Mouse (Mus musculus) myocyte (in vitro differentiated cells): ENCODE measurements around the gene Arid1b. TPM values are rescaled to one million over a fixed set of nuclear protein-coding genes. Genes with fewer than 3 reads are reported as not detected.

Experiments
- H3K27me3 ChIP-seq: one replicate; pipeline ENCODE4 v1.6.1; 2011; ENCODE audit not compliant: control insufficient read depth, insufficient read depth, insufficient read length
- H3K36me3 ChIP-seq: one replicate; pipeline ENCODE4 v1.6.1; 2011; ENCODE audit not compliant: control insufficient read depth, insufficient read depth
- H3K4me2 ChIP-seq: one replicate; pipeline ENCODE4 v1.6.1; 2011; ENCODE audit warnings: low read depth, control low read depth
- H3K4me3 ChIP-seq: one replicate; pipeline ENCODE4 v1.5.1; 2011; ENCODE audit warnings: mild to moderate bottlenecking, control low read depth, moderate library complexity
- H3K79me2 ChIP-seq: one replicate; pipeline ENCODE4 v1.6.1; 2011; ENCODE audit not compliant: control insufficient read depth, insufficient read depth
- H3ac ChIP-seq: one replicate; pipeline ENCODE4 v1.6.1; 2011; ENCODE audit not compliant: control insufficient read depth, insufficient read length
- CEBPB ChIP-seq: IDR thresholded peaks from 2 replicates; pipeline ENCODE4 v1.6.1; 2011; ENCODE audit warnings: mild to moderate bottlenecking, moderate library complexity; ENCODE audit not compliant: poor library complexity, insufficient read depth, severe bottlenecking
- E2F4 ChIP-seq: IDR thresholded peaks from one replicate; pipeline ENCODE4 v1.6.1; 2011; ENCODE audit warnings: mild to moderate bottlenecking, control low read depth, moderate library complexity; ENCODE audit not compliant: insufficient read depth
- MAX ChIP-seq: IDR thresholded peaks from one replicate; pipeline ENCODE4 v1.6.1; 2011; ENCODE audit warnings: low read depth, mild to moderate bottlenecking, control low read depth
- MYOD1 ChIP-seq, 3 experiments: IDR thresholded peaks; one replicate each; pipeline ENCODE4 v1.6.1; 2011; ENCODE audit warnings: control low read depth in 2 of 3, low read depth in 2 of 3, mild to moderate bottlenecking in 2 of 3, moderate library complexity in 1 of 3; ENCODE audit not compliant: insufficient read length in 2 of 3, control insufficient read depth in 1 of 3
- MYOG ChIP-seq, 3 experiments: IDR thresholded peaks; one replicate each; pipeline ENCODE4 v1.6.1; 2011; ENCODE audit warnings: control low read depth in 2 of 3, low read depth in 2 of 3, mild to moderate bottlenecking in 2 of 3; ENCODE audit not compliant: insufficient read length in 2 of 3, control insufficient read depth in 1 of 3, insufficient read depth in 1 of 3
- POLR2A ChIP-seq: IDR thresholded peaks from one replicate; pipeline ENCODE4 v1.6.1; 2011; ENCODE audit warnings: low read depth, mild to moderate bottlenecking, control low read depth, moderate library complexity; ENCODE audit not compliant: insufficient read length
- POLR2AphosphoS2 ChIP-seq: IDR thresholded peaks from one replicate; pipeline ENCODE4 v1.6.1; 2011; ENCODE audit warnings: low read depth, control low read depth; ENCODE audit not compliant: insufficient read length
- REST ChIP-seq: IDR thresholded peaks from one replicate; pipeline ENCODE4 v1.6.1; 2011; ENCODE audit warnings: mild to moderate bottlenecking, control low read depth, moderate library complexity; ENCODE audit not compliant: insufficient read depth, insufficient read length
- SRF ChIP-seq: IDR thresholded peaks from one replicate; pipeline ENCODE4 v1.6.1; 2011; ENCODE audit warnings: low read depth; ENCODE audit not compliant: control insufficient read depth, insufficient read length
- TCF12 ChIP-seq: IDR thresholded peaks from one replicate; pipeline ENCODE4 v1.6.1; 2011; ENCODE audit warnings: mild to moderate bottlenecking, control low read depth; ENCODE audit not compliant: poor library complexity, insufficient read depth, severe bottlenecking
- TCF3 ChIP-seq: IDR thresholded peaks from one replicate; pipeline ENCODE4 v1.6.1; 2011; ENCODE audit warnings: low read depth, control low read depth; ENCODE audit not compliant: insufficient read length
- USF1 ChIP-seq: IDR thresholded peaks from one replicate; pipeline ENCODE4 v1.6.1; 2011; ENCODE audit warnings: low read depth, mild to moderate bottlenecking, control low read depth, moderate library complexity
- polyA plus RNA-seq: library from polyadenylated mRNA; unstranded; fragments of >200 nt; fragmentation: generic; extraction: Trizol; gene quantifications from one replicate; pipeline ENCODE4 v1.2.1, GENCODE M21; 2012; ENCODE audit warnings: missing spikeins

The Arid1b gene
- polyA plus RNA-seq, 1 experiment, result 10.9 TPM

DNA sequence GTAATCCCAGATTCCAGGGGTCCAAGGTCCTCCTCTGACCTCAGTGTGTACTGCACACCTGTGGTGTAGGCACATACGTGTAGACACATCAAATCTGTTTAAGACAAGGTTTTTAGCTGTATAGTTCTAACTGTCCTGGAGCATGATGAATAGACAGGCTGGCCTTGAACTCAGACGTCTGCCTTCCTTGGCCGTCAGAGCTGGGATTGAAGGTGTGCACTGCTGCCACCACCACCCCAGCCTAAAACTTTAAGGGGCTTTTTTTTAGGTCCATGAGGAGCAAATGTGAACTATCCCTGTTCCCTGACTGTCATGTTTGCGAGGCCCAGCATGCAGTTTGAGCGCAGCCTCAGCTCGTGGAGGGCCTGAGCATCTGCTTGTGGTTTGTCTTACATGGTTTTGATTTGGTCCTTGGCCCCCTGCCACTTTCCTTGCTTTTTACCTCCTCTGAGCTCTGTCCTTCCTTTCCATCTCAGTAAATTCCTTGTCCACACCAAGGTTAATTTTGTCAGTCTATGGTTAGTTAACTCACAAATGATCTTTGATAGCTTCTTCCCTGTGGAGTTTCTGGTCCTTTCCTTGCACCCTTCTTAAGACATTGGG is 224.9 kb downstream of the Arid1b start:
- TF ChIP-seq MYOG (IDR thresholded peaks at IDR 0.05; ENCODE audit: control insufficient read depth in 1 of 3, insufficient read depth in 1 of 3, insufficient read length in 2 of 3, low read depth in 2 of 3) (peak in 1 of 3 experiments; percentile 24), MAX (no peak), SRF (no peak)
- Histone ChIP-seq H3K79me2 (peaks cover 9% of the 10 kb centered on the region), H3K27me3 (no peaks in the 10 kb centered on the region), H3K4me3 (no peak overlapping the region), H3K4me2 (no peak overlapping the region), H3ac (no peak overlapping the region), H3K36me3 (no peaks in the 10 kb centered on the region)

DNA sequence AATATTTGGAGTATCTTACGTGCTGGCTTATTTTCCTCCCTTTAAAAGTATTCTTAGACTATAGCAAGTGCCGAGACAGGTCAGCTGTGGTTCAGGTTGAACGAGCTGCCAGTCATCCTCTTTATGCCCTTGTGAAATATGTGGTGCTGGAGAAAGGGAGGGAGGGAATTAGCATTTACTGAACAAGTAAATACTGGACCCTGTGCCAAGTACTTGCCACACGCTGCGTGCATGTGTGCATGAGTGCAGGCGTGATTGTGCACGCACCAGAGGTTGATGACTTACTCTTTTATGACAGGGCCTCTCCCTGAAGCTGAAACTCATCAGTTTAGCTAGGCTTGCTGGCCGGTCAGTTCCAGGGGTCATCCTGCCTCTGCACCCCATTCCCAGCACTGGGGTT is 226.9 kb downstream of the Arid1b start:
- Histone ChIP-seq H3K4me2 (no peak overlapping the region), H3ac (no peak overlapping the region), H3K27me3 (no peaks in the 10 kb centered on the region), H3K36me3 (no peaks in the 10 kb centered on the region), H3K4me3 (no peak overlapping the region), H3K79me2 (peaks cover 12% of the 10 kb centered on the region)
- no peak for TF ChIP-seq MYOG (IDR thresholded peaks at IDR 0.05; ENCODE audit: control insufficient read depth in 1 of 3, insufficient read depth in 1 of 3, insufficient read length in 2 of 3, low read depth in 2 of 3)

DNA sequence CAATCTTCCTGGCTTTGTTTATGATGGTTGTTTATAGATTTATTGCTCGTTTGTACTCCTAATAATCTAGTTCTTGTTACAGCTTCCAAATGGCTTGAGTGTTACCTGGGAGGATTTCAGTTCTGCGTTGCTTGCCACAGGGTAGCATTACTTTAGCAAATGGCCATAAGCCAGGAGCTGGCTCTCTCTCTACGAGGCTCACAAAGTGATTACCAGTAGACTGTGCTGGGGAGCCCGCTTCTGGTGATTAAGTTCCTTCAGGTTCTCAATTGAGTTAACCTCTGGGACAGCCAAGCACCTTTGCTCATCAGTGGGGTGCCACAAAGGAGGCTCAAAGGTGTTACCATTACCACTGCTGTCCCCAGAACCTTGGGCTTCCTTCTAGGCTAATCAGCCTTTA is 227.4 kb downstream of the Arid1b start:
- Histone ChIP-seq H3K4me2 (no peak overlapping the region), H3K27me3 (no peaks in the 10 kb centered on the region), H3ac (no peak overlapping the region), H3K4me3 (no peak overlapping the region), H3K79me2 (peaks cover 12% of the 10 kb centered on the region), H3K36me3 (no peaks in the 10 kb centered on the region)
- TF ChIP-seq TCF12 (no peak), E2F4 (no peak), POLR2AphosphoS2 (no peak), REST (no peak), CEBPB (no peak), POLR2A (no peak), MAX (no peak), MYOG (IDR thresholded peaks at IDR 0.05; ENCODE audit: control insufficient read depth in 1 of 3, insufficient read depth in 1 of 3, insufficient read length in 2 of 3, low read depth in 2 of 3) (no peak), TCF3 (no peak), SRF (no peak), USF1 (no peak)

DNA sequence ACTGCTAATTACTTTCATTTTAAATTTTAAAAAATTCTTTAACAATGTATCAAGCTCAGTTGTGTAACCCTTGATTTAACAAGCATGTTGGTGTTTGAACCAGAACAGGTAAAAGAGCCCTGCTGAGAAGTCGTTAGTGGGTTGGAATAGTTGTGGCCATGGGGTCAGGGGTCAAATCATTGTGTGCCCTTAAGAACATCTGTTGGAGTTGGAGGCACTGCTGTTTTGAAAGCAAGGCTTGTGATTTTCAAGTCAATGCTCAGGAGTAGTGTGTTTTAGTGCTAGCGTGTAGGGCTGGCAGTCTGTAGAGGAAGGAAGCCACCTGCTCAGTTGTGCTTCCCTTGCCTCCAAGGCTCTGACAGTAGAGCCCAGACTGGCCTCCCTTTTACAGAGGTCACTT is 228.7 kb downstream of the Arid1b start:
- no peak for TF ChIP-seq TCF3
- TF ChIP-seq REST, result no peak
- no peak for TF ChIP-seq POLR2AphosphoS2
- TF ChIP-seq E2F4, result no peak
- no peak for TF ChIP-seq POLR2A
- no peak for TF ChIP-seq MYOD1 (IDR thresholded peaks at IDR 0.05; ENCODE audit: control insufficient read depth in 1 of 3, insufficient read length in 2 of 3, low read depth in 2 of 3)
- TF ChIP-seq MYOG (IDR thresholded peaks at IDR 0.05; ENCODE audit: control insufficient read depth in 1 of 3, insufficient read depth in 1 of 3, insufficient read length in 2 of 3, low read depth in 2 of 3), result no peak
- TF ChIP-seq MAX, result no peak
- H3K79me2 ChIP-seq, result peaks cover 12% of the 10 kb centered on the region
- no peak overlapping the region for H3K4me3 ChIP-seq
- H3K36me3 ChIP-seq, result no peaks in the 10 kb centered on the region
- no peak overlapping the region for H3K4me2 ChIP-seq
- H3K27me3 ChIP-seq, result no peaks in the 10 kb centered on the region
- H3ac ChIP-seq, result no peak overlapping the region

DNA sequence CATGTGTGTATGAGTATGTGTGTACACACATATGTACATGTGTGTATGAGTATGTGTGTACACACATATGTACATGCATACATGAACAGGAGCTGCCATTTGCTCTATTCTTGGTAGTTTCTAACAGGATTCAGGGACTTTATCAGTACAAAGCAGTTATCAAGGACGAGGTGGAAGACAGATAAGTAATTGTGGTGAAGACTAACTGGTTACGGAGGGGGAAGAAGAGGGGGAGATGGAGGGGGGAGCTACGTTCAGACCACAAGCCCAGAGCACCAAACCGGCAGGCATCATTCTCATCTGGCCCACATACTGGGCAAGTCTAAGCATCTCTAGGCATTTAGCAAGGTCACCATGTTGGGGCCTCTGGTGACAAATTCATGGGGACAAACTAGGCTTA is 230.8 kb downstream of the Arid1b start:
- H3K4me3 ChIP-seq, result no peak overlapping the region
- no peak for TF ChIP-seq CEBPB
- no peak for TF ChIP-seq REST
- TF ChIP-seq SRF, result no peak
- no peak for TF ChIP-seq E2F4
- TF ChIP-seq TCF3, result no peak
- TF ChIP-seq MYOD1 (IDR thresholded peaks at IDR 0.05; ENCODE audit: control insufficient read depth in 1 of 3, insufficient read length in 2 of 3, low read depth in 2 of 3), result no peak
- no peak for TF ChIP-seq TCF12
- no peak for TF ChIP-seq POLR2A
- no peak for TF ChIP-seq POLR2AphosphoS2
- no peak for TF ChIP-seq USF1

DNA sequence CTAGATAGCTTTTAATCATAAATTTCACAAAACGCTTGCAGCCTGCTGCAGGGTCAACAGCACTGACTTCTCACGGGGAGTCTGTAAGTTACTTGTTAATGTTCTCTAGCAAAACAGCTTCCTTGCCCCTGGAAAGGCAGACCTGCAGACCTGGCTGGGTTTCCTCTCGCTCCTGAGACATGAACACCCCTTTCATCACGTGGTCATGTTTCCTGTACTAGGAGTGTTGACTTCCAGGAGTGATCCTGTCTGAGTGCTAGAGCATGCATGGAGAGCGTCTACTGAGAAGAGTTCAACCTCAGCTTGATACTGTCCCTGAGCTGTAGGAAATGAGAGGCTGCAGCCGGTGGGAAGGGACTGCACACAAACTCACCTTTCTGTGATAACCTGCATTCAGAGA is 233.0 kb downstream of the Arid1b start:
- Histone ChIP-seq H3ac (no peak overlapping the region), H3K79me2 (peaks cover 12% of the 10 kb centered on the region), H3K4me2 (no peak overlapping the region), H3K36me3 (no peaks in the 10 kb centered on the region), H3K4me3 (no peak overlapping the region), H3K27me3 (no peaks in the 10 kb centered on the region)
- TF ChIP-seq TCF3, result no peak
- no peak for TF ChIP-seq TCF12
- TF ChIP-seq POLR2AphosphoS2, result no peak
- TF ChIP-seq MYOD1 (IDR thresholded peaks at IDR 0.05; ENCODE audit: control insufficient read depth in 1 of 3, insufficient read length in 2 of 3, low read depth in 2 of 3), result no peak
- no peak for TF ChIP-seq MYOG (IDR thresholded peaks at IDR 0.05; ENCODE audit: control insufficient read depth in 1 of 3, insufficient read depth in 1 of 3, insufficient read length in 2 of 3, low read depth in 2 of 3)
- TF ChIP-seq POLR2A, result no peak
- TF ChIP-seq REST, result no peak
- no peak for TF ChIP-seq SRF
- no peak for TF ChIP-seq USF1
- no peak for TF ChIP-seq E2F4

More for the DNA sequence above, 230.8 kb downstream of the Arid1b start:
- H3ac ChIP-seq, result no peak overlapping the region
- no peaks in the 10 kb centered on the region for H3K36me3 ChIP-seq
- H3K27me3 ChIP-seq, result no peaks in the 10 kb centered on the region
- peaks cover 12% of the 10 kb centered on the region for H3K79me2 ChIP-seq
- no peak overlapping the region for H3K4me2 ChIP-seq
